In the genomic region with DNA sequence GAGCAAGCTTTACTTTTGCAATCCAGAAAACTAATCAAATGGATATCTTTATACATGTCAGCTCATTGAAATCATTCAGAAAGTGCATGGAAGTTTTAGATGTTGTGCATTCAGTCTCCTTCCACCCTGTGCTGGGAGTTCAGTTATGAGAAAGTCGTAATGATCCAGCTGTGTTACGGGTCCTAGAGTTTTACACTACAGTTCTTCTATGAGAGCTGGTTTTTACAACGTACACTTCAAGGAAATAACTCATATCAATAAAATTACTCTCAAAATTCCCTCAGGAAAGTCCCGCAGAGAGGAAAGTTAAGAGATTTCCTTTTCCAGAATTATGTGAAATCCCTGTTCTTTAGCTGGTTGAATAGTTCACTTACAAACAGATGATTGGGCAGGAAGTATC, we compare ENCODE assay signal across 35 mouse cellular contexts.
"Had no signal": no experiment of that assay in that cellular context is flagged by ENCODE, and none has a peak within 500 bp of the region (broad histone marks: within the 10 kb centered on the region; RNA-seq: fewer than 3 reads in every experiment).

No protein-coding gene starts in this region.

- ATAC-seq: hindbrain, embryonic 16.5 days; hindbrain, postnatal 0 days; inflammation-experienced regulatory T-cells, adult 6 months; intestine, embryonic 15.5 days; intestine, embryonic 16.5 days; intestine, postnatal 0 days had no signal

- H3K4me3 ChIP-seq: heart, embryonic 10.5 days; heart, embryonic 12.5 days; heart, embryonic 13.5 days; heart, embryonic 15.5 days; hindbrain, embryonic 10.5 days; hindbrain, embryonic 12.5 days; hindbrain, embryonic 13.5 days; hindbrain, embryonic 15.5 days; intestine, embryonic 15.5 days; kidney, embryonic 15.5 days; layer of hippocampus, adult 2 months had no signal

- H3K36me3 ChIP-seq: heart, embryonic 10.5 days; heart, embryonic 12.5 days; heart, embryonic 13.5 days; heart, embryonic 15.5 days; hindbrain, embryonic 10.5 days; hindbrain, embryonic 12.5 days; hindbrain, embryonic 13.5 days; hindbrain, embryonic 15.5 days; intestine, embryonic 15.5 days; kidney, embryonic 15.5 days had no signal

- H3K4me2 ChIP-seq: heart, embryonic 11.5 days; heart, embryonic 12.5 days; heart, embryonic 13.5 days; heart, embryonic 15.5 days; hindbrain, embryonic 12.5 days; hindbrain, embryonic 13.5 days; hindbrain, embryonic 14.5 days; hindbrain, embryonic 15.5 days; intestine, embryonic 15.5 days; kidney, embryonic 15.5 days had no signal

- H3K4me1 ChIP-seq: heart, embryonic 10.5 days; heart, embryonic 12.5 days; heart, embryonic 13.5 days; heart, embryonic 15.5 days; hindbrain, embryonic 10.5 days; hindbrain, embryonic 12.5 days; hindbrain, embryonic 13.5 days; hindbrain, embryonic 15.5 days; intestine, embryonic 15.5 days; kidney, embryonic 15.5 days had no signal

- H3K27ac ChIP-seq: heart, embryonic 10.5 days; heart, embryonic 13.5 days; heart, embryonic 15.5 days; hindbrain, embryonic 10.5 days; hindbrain, embryonic 12.5 days; hindbrain, embryonic 13.5 days; hindbrain, embryonic 14.5 days; hindbrain, embryonic 15.5 days; hindbrain, postnatal 0 days; intestine, embryonic 15.5 days; kidney, embryonic 15.5 days; kidney, postnatal 0 days; layer of hippocampus, adult 2 months had no signal

- DNase-seq: heart, postnatal 10 days; heart, postnatal 14 days; heart, postnatal 36 days; heart, postnatal 4 days; kidney, adult 11 months; kidney, adult 18-20 months; kidney, adult 2 months; kidney, adult 8-10 months; kidney, adult 9 months; kidney, postnatal 10 days; kidney, postnatal 14 days; kidney, postnatal 25 days; kidney, postnatal 36 days; kidney, postnatal 4 days; layer of hippocampus, adult 9-11 months; layer of hippocampus, postnatal 36 days had no signal

- H3K9me3 ChIP-seq: heart, embryonic 10.5 days; heart, embryonic 12.5 days; heart, embryonic 13.5 days; heart, embryonic 15.5 days; hindbrain, embryonic 10.5 days; hindbrain, embryonic 12.5 days; hindbrain, embryonic 13.5 days; hindbrain, embryonic 15.5 days; intestine, embryonic 15.5 days; kidney, embryonic 15.5 days had no signal

- H3K27me3 ChIP-seq: heart, embryonic 12.5 days; heart, embryonic 13.5 days; heart, embryonic 15.5 days; hindbrain, embryonic 12.5 days; hindbrain, embryonic 13.5 days; hindbrain, embryonic 15.5 days; intestine, embryonic 15.5 days; kidney, embryonic 15.5 days had no signal

- H3K9ac ChIP-seq: heart, embryonic 12.5 days; heart, embryonic 13.5 days; heart, embryonic 15.5 days; hindbrain, embryonic 12.5 days; hindbrain, embryonic 13.5 days; hindbrain, embryonic 14.5 days; hindbrain, embryonic 15.5 days; intestine, embryonic 15.5 days; kidney, embryonic 15.5 days had no signal
